Mouse (Mus musculus) neural tube, embryonic 14.5 days (tissue): Measurements from ENCODE around the gene Mtfr1l. TPM values are rescaled to one million over a fixed set of nuclear protein-coding genes. Genes with fewer than 3 reads are reported as not detected.

Source experiments
- ATAC-seq: fragments of 200-750 bp; cut with Nextera tagmentation; 2 replicates; pipeline ENCODE4 v1.8.0; 2017; ENCODE audit warnings: low read depth, mild to moderate bottlenecking, moderate TSS enrichment, moderate library complexity
- H3K27ac ChIP-seq: fragments of 300-500 bp; sonication (generic); 2 replicates; pipeline ENCODE4 v1.5.1; 2014; ENCODE audit warnings: low read depth, mild to moderate bottlenecking, control low read depth, low read length, moderate library complexity, mixed read lengths
- H3K27me3 ChIP-seq: fragments of 300-500 bp; sonication (generic); 2 replicates; pipeline ENCODE4 v1.6.1; 2014; ENCODE audit warnings: low read length; ENCODE audit not compliant: control insufficient read depth, insufficient read depth
- H3K36me3 ChIP-seq: fragments of 300-500 bp; sonication (generic); 2 replicates; pipeline ENCODE4 v1.6.1; 2014; ENCODE audit warnings: low read length, mixed read lengths; ENCODE audit not compliant: control insufficient read depth, insufficient read depth
- H3K4me1 ChIP-seq: fragments of 300-500 bp; sonication (generic); 2 replicates; pipeline ENCODE4 v1.6.1; 2014; ENCODE audit warnings: low read length; ENCODE audit not compliant: control insufficient read depth, insufficient read depth
- H3K4me2 ChIP-seq: fragments of 300-500 bp; sonication (generic); 2 replicates; pipeline ENCODE4 v1.6.1; 2014; ENCODE audit warnings: mild to moderate bottlenecking, low read depth, low read length, control low read depth
- H3K4me3 ChIP-seq: fragments of 300-500 bp; sonication (generic); 2 replicates; pipeline ENCODE4 v1.5.1; 2014; ENCODE audit warnings: low read depth, low read length, control low read depth, mixed read lengths
- H3K9ac ChIP-seq: fragments of 300-500 bp; sonication (generic); replicated peaks from 2 replicates; pipeline ENCODE4 v1.6.1; 2014; ENCODE audit warnings: low read depth, mild to moderate bottlenecking, control low read depth, low read length, mixed read lengths
- H3K9me3 ChIP-seq: fragments of 300-500 bp; sonication (generic); 2 replicates; pipeline ENCODE4 v1.6.1; 2016; ENCODE audit warnings: low read length; ENCODE audit not compliant: control insufficient read depth
- WGBS: fragments of 180-500 bp; shearing (Covaris S2); extraction: QIAGEN DNeasy Blood & Tissue Kit; methylation state at CpG from one replicate; pipeline ENCODE4 v1.1.7; 2014; 5-methylcytosine and 5-hydroxymethylcytosine counted together
- polyA plus RNA-seq: library from polyadenylated mRNA; unstranded; fragments of >200 nt; fragmentation: Nextera tagmentation; extraction: Ambion mirVana; gene quantifications from 2 replicates; pipeline ENCODE4 v1.2.1, GENCODE M21; 2014

The Mtfr1l gene
- polyA plus RNA-seq, 1 experiment from 2014 or later, result 199 TPM

- Histone ChIP-seq H3K27ac (no peak overlapping the region), H3K9me3 (no peaks in the 10 kb centered on the region), H3K9ac (no peak overlapping the region), H3K4me3 (no peak overlapping the region), H3K4me1 (no peaks in the 10 kb centered on the region), H3K36me3 (no peaks in the 10 kb centered on the region), H3K4me2 (no peak overlapping the region), H3K27me3 (no peaks in the 10 kb centered on the region)
- 62% methylated on average over 24 of the region's 24 CpGs for WGBS
- no peak for ATAC-seq
Measured at GRCm38 (mm10) chr4:134572449-134573300, 37.5 kb upstream of the Mtfr1l start.

DNA sequence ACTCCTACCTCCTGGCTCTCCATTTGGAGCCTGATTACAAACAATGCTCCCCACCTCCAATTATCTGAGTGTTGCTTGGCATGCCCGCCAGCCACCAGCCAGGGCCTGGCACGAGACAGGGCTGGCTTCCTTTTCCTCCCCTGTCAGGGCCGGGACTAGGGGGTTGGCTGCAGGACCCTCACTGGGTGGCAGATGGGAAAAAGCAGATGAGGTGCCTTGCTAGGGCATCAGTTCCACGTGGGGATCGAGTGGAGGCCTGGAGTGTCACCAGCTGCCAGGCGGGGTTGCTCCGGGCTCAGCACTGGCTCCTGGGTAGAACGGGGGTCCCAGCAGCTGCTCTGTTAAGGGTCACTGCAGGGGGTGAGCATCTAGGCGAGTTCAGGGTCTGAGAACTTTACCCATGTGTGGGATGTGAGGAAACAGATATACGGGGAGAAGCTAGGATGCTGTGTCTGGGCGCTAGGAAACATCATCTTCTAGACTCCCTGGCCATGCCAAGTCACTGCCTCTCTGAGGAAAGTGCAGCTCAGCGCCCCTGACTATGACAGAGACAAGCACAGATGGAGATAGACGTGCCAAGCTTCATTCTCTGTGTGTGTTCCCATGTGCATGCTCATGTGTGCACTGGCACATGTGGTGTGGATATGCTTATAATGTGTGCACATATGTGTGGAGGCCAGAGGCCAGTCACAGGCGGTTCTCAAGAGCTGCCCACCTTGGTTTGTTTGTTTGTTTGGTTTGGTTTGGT, 35.7 kb upstream of the Mtfr1l start:
- Histone ChIP-seq H3K4me2 (no peak overlapping the region), H3K36me3 (no peaks in the 10 kb centered on the region), H3K4me1 (no peaks in the 10 kb centered on the region), H3K27ac (peak overlapping the region; percentile 44), H3K9me3 (no peaks in the 10 kb centered on the region), H3K4me3 (no peak overlapping the region), H3K9ac (no peak overlapping the region), H3K27me3 (no peaks in the 10 kb centered on the region)
- 49% methylated on average over 14 of the region's 14 CpGs for WGBS
- ATAC-seq, result 0 out of 2 replicates have a peak, but pooled peaks have one; percentile 39

- Histone ChIP-seq H3K36me3 (no peaks in the 10 kb centered on the region), H3K27me3 (no peaks in the 10 kb centered on the region), H3K4me1 (no peaks in the 10 kb centered on the region), H3K27ac (no peak overlapping the region), H3K9me3 (no peaks in the 10 kb centered on the region), H3K4me3 (no peak overlapping the region), H3K9ac (no peak overlapping the region), H3K4me2 (no peak overlapping the region)
- no peak for ATAC-seq
- WGBS, result 82% methylated on average over 8 of the region's 8 CpGs
Measured at GRCm38 (mm10) chr4:134569831-134570230, 34.6 kb upstream of the Mtfr1l start.

GRCm38 (mm10) chr4:134569205-134569604, 34.0 kb upstream of the Mtfr1l start:
- Histone ChIP-seq H3K27me3 (no peaks in the 10 kb centered on the region), H3K9ac (no peak overlapping the region), H3K4me1 (no peaks in the 10 kb centered on the region), H3K4me2 (no peak overlapping the region), H3K4me3 (no peak overlapping the region), H3K9me3 (no peaks in the 10 kb centered on the region), H3K27ac (no peak overlapping the region), H3K36me3 (no peaks in the 10 kb centered on the region)
- 66% methylated on average over 6 of the region's 6 CpGs for WGBS
- no peak for ATAC-seq

DNA sequence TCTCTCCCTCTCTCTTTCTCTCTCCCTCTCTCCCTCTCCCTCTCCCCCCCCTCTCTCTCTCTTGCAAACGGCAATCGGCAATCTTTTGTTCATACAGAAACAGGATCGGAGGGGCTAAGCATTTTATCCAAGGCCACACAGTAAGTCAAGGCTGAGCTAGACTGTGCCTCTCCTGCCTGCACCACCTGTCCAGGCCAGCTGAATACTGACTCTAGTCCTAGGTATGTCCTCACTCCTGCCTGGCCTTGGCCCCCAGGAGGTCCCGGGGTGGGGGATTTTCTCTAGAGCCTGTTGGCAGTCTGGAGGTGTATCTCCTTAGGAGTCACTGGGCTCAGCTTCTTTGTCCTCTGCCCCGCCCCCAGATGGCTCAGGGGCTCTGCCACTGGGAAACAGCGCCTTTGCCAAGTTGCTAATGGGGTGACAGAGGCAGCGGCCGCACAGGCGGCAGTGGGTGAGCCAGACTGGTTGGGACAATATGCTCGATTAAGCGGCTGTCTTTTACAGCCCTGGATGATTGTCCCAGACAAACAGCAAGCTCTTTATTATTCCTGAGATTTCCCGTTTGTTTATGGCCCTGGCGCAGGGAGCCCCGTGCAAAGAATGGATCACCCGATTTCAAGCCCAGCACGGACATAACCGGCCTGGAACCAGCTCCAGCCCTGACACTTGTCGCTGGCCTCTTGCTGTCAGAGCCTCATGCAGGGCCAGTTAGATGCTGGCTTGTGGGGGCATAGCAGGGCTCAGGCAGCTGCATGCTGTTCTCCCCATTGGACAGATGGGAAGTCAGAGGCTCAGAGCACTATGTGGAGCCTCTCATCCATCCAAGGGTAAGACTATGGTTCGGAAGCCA, 32.4 kb upstream of the Mtfr1l start:
- ATAC-seq, result peak; percentile 75; the same call in 1 of the 2 replicates
- no peak overlapping the region for H3K4me3 ChIP-seq
- no peaks in the 10 kb centered on the region for H3K36me3 ChIP-seq
- no peaks in the 10 kb centered on the region for H3K9me3 ChIP-seq
- no peaks in the 10 kb centered on the region for H3K27me3 ChIP-seq
- WGBS, result 10% methylated on average over 19 of the region's 19 CpGs
- H3K4me2 ChIP-seq, result no peak overlapping the region
- H3K27ac ChIP-seq, result peak overlapping the region; percentile 60
- no peaks in the 10 kb centered on the region for H3K4me1 ChIP-seq
- no peak overlapping the region for H3K9ac ChIP-seq

DNA sequence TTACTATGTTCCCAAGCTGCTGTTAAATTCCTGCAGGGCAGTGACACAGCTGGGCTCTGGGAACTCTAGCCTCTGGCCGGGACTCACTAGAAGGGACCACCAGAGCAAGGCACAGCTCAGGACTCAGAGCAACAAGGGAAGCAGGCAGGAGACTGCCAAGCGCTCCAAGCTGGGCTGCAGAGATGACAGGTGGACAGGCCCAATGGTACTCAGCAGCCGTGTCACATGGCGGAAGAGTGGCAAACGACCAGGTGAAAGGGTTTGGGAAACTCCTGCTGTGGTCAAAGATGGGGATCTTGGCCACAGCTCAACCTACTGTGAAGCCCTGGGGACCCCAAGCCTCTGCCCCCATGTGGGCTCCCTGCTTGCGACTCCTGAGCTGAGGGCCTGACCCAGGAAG, 28.9 kb upstream of the Mtfr1l start:
- WGBS, result 80% methylated on average over 6 of the region's 6 CpGs
- H3K9me3 ChIP-seq, result no peaks in the 10 kb centered on the region
- no peaks in the 10 kb centered on the region for H3K4me1 ChIP-seq
- no peaks in the 10 kb centered on the region for H3K27me3 ChIP-seq
- ATAC-seq, result no peak
- H3K27ac ChIP-seq, result no peak overlapping the region
- no peaks in the 10 kb centered on the region for H3K36me3 ChIP-seq
- H3K4me2 ChIP-seq, result no peak overlapping the region
- H3K9ac ChIP-seq, result no peak overlapping the region
- no peak overlapping the region for H3K4me3 ChIP-seq

GRCm38 (mm10) chr4:134563624-134564023, 28.4 kb upstream of the Mtfr1l start:
- H3K4me3 ChIP-seq, result no peak overlapping the region
- no peak overlapping the region for H3K9ac ChIP-seq
- no peak overlapping the region for H3K4me2 ChIP-seq
- no peak for ATAC-seq
- no peaks in the 10 kb centered on the region for H3K27me3 ChIP-seq
- H3K9me3 ChIP-seq, result no peaks in the 10 kb centered on the region
- H3K27ac ChIP-seq, result no peak overlapping the region
- H3K4me1 ChIP-seq, result no peaks in the 10 kb centered on the region
- H3K36me3 ChIP-seq, result no peaks in the 10 kb centered on the region
- WGBS, result 92% methylated on average over 16 of the region's 16 CpGs

GRCm38 (mm10) chr4:134562014-134562413, 26.8 kb upstream of the Mtfr1l start:
- Histone ChIP-seq H3K36me3 (no peaks in the 10 kb centered on the region), H3K27me3 (no peaks in the 10 kb centered on the region), H3K9ac (no peak overlapping the region), H3K27ac (no peak overlapping the region), H3K4me2 (no peak overlapping the region), H3K9me3 (no peaks in the 10 kb centered on the region), H3K4me1 (peaks cover 7% of the 10 kb centered on the region; the same call in 1 of the 2 replicates), H3K4me3 (no peak overlapping the region)
- ATAC-seq, result no peak
- WGBS, result 73% methylated on average over 2 of the region's 2 CpGs
